Mouse (Mus musculus) limb, embryonic 10.5 days (tissue): ENCODE data around the gene Luc7l3. TPM values are rescaled to one million over a fixed set of nuclear protein-coding genes. Genes with fewer than 3 reads are reported as not detected.

Source experiments
- polyA plus RNA-seq: library from polyadenylated mRNA; unstranded; fragments of >200 nt; fragmentation: Nextera tagmentation; extraction: Ambion mirVana; gene quantifications from 2 replicates; pipeline ENCODE4 v1.2.1, GENCODE M21; 2016

Luc7l3 gene
- polyA plus RNA-seq, 1 experiment from 2014 or later = 107 TPM

Other genes starting within 250 kb of the Luc7l3 start
- gene Tob1, start 110.5 kb downstream of the Luc7l3 start, polyA plus RNA-seq = 15.0 and 22.5 TPM in 2 replicates
- gene Wfikkn2, start 76.0 kb downstream of the Luc7l3 start, polyA plus RNA-seq = 1.6 and 7.9 TPM in 2 replicates
- not detected in 2 replicates for gene Gm21885, start 40.1 kb downstream of the Luc7l3 start, polyA plus RNA-seq
- gene Ankrd40, start 6.0 kb upstream of the Luc7l3 start, polyA plus RNA-seq = 18.1 and 21.3 TPM in 2 replicates
- 0.59 and 0.88 TPM in 2 replicates for gene Abcc3, start 71.0 kb upstream of the Luc7l3 start, polyA plus RNA-seq
- 12.7 and 21.4 TPM in 2 replicates for gene Cacna1g, start 152.2 kb upstream of the Luc7l3 start, polyA plus RNA-seq
- 0.05 TPM in 1 of 2 replicates, not detected in the other for gene Spata20, start 164.2 kb upstream of the Luc7l3 start, polyA plus RNA-seq
- 3.0 and 3.6 TPM in 2 replicates for gene Epn3, start 178.0 kb upstream of the Luc7l3 start, polyA plus RNA-seq
- 2.7 and 5.0 TPM in 2 replicates for gene Mycbpap, start 199.8 kb upstream of the Luc7l3 start, polyA plus RNA-seq
- 3.0 and 4.5 TPM in 2 replicates for gene Rsad1, start 227.3 kb upstream of the Luc7l3 start, polyA plus RNA-seq
- 0.11 and 0.30 TPM in 2 replicates for gene Chad, start 243.1 kb upstream of the Luc7l3 start, polyA plus RNA-seq